Mouse (Mus musculus): ENCODE data around the gene Tmem256.

The Tmem256 gene

GRCm38 (mm10) chr11:69815155-69815554 lies 23.2 kb upstream of the Tmem256 start, which contains the start of gene Gm39566:
TSS of gene Gm39566 (minus strand) at chr11:69815298.
- no peak for DNase-seq (ENCODE audit: low read depth in 2 of 2, low spot score in 2 of 2)

- DNase-seq (ENCODE audit: low read depth in 2 of 2, low spot score in 2 of 2) = no peak
Observed at GRCm38 (mm10) chr11:69816520-69816919, 21.8 kb upstream of the Tmem256 start.

GRCm38 (mm10) chr11:69818365-69818764 lies 19.9 kb upstream of the Tmem256 start, which contains the start of gene Spem2:
TSS of gene Spem2 (minus strand) at chr11:69818465.
- no peak for DNase-seq (ENCODE audit: low read depth in 2 of 2, low spot score in 2 of 2)

- no peak for DNase-seq (ENCODE audit: low read depth in 2 of 2, low spot score in 2 of 2)
Observed at GRCm38 (mm10) chr11:69818871-69819270, 19.4 kb upstream of the Tmem256 start.

- no peak for DNase-seq (ENCODE audit: low read depth in 2 of 2, low spot score in 2 of 2)
Observed at GRCm38 (mm10) chr11:69822080-69822479, 16.2 kb upstream of the Tmem256 start, which contains the start of gene Spem1. TSS of gene Spem1 (minus strand) at chr11:69822180.

- no peak for DNase-seq (ENCODE audit: low read depth in 2 of 2, low spot score in 2 of 2)
Observed at GRCm38 (mm10) chr11:69823456-69823855, 14.9 kb upstream of the Tmem256 start.

GRCm38 (mm10) chr11:69828832-69829231 lies 9.5 kb upstream of the Tmem256 start:
- no peak for DNase-seq (ENCODE audit: low read depth in 2 of 2, low spot score in 2 of 2)

GRCm38 (mm10) chr11:69833554-69833953 lies 4.8 kb upstream of the Tmem256 start:
- DNase-seq (ENCODE audit: low read depth in 2 of 2, low spot score in 2 of 2) = no peak

GRCm38 (mm10) chr11:69834001-69834549 lies 4.2 kb upstream of the Tmem256 start:
- DNase-seq (ENCODE audit: low read depth in 2 of 2, low spot score in 2 of 2) = peak; percentile 30 to 38

GRCm38 (mm10) chr11:69835326-69835965 lies 2.9 kb upstream of the Tmem256 start:
- DNase-seq (ENCODE audit: low read depth in 2 of 2, low spot score in 2 of 2) = no peak

GRCm38 (mm10) chr11:69835966-69836335 lies 2.4 kb upstream of the Tmem256 start:
- DNase-seq (ENCODE audit: low read depth in 2 of 2, low spot score in 2 of 2) = no peak

- DNase-seq (ENCODE audit: low read depth in 2 of 2, low spot score in 2 of 2) = no peak
Observed at GRCm38 (mm10) chr11:69836703-69837576, 1.4 kb upstream of the Tmem256 start.

GRCm38 (mm10) chr11:69837604-69837951 lies 736 bp upstream of the Tmem256 start, which contains the start of gene Nlgn2:
TSS of gene Nlgn2 (minus strand) at chr11:69837784.
- no peak for DNase-seq (ENCODE audit: low read depth in 2 of 2, low spot score in 2 of 2)

GRCm38 (mm10) chr11:69838714-69839104 lies 395 bp downstream of the Tmem256 start:
- no peak for DNase-seq (ENCODE audit: low read depth in 2 of 2, low spot score in 2 of 2)

- DNase-seq (ENCODE audit: low read depth in 2 of 2, low spot score in 2 of 2) = peak; percentile 72 to 87
Observed at GRCm38 (mm10) chr11:69846198-69846680, 7.9 kb downstream of the Tmem256 start, which contains the start of gene Plscr3. TSS of gene Plscr3 (plus strand) at chr11:69846376.

GRCm38 (mm10) chr11:69846738-69847688 lies 8.7 kb downstream of the Tmem256 start:
- DNase-seq (ENCODE audit: low read depth in 2 of 2, low spot score in 2 of 2) = no peak

- DNase-seq (ENCODE audit: low read depth in 2 of 2, low spot score in 2 of 2) = no peak
Observed at GRCm38 (mm10) chr11:69848021-69848420, 9.7 kb downstream of the Tmem256 start.

GRCm38 (mm10) chr11:69849128-69849527 lies 10.8 kb downstream of the Tmem256 start:
- no peak for DNase-seq (ENCODE audit: low read depth in 2 of 2, low spot score in 2 of 2)

GRCm38 (mm10) chr11:69849884-69850283 lies 11.6 kb downstream of the Tmem256 start:
- no peak for DNase-seq (ENCODE audit: low read depth in 2 of 2, low spot score in 2 of 2)

GRCm38 (mm10) chr11:69850754-69851153 lies 12.4 kb downstream of the Tmem256 start:
- DNase-seq (ENCODE audit: low read depth in 2 of 2, low spot score in 2 of 2) = no peak

GRCm38 (mm10) chr11:69853994-69854393 lies 15.7 kb downstream of the Tmem256 start:
- DNase-seq (ENCODE audit: low read depth in 2 of 2, low spot score in 2 of 2) = no peak

All from CD8-positive naive resting alpha-beta T cell, adult 2 months (primary cell).